Mouse (Mus musculus): ENCODE results near the gene Slc17a7.

Gene Slc17a7

DNA sequence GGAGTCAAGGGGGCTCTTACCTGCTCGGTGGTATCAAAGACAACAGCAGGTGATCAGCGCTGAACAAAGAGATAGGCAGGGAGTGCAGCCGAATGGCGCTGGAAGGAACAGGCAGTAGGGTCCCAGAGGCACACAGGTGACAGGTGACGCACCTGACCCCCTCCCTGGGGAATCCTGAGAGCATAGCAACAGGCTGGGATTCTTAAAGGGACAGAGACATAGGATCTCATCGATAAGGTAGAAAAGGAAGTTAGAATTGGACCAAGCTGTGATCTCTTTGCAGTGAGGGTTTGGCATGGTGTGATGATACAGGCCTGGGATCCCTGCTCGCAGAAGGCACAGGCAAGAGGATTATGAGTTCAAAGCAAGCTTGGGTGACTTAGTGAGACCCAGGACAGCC lies 15.7 kb downstream of the Slc17a7 start, which contains the start of gene Gfy:
TSS of gene Gfy (minus strand) at position 101 of the 400 bp plus-strand sequence.
- no peak for DNase-seq

DNA sequence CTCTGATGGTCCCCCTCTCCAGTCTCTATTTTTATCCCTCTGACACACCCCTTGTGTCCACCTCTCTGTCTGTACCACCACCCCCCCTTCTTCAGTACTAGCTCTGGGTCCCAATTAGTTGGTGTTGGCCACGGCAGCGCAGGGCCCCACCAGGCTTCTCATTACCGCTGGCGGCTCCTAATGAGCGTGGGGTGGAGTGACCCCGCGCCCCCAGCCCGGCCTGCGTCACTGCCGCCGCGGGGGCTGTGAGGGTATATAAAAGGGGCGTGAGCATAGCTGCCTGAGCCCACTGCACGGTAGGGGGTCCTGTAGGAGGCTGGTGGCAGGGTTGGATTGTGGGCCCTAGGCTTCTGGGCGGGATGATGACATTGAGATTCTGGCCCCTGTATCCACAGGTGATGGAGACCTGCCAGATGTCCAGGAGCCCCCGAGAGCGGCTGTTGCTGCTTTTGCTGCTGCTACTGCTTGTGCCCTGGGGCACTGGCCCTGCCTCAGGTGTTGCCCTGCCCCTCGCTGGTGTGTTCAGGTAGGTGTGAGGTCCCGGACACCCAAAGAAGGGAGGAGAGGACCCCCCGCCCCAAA lies 17.2 kb downstream of the Slc17a7 start, which contains the start of gene Pth2:
TSS of gene Pth2 (plus strand) at position 100 of the 582 bp plus-strand sequence.
- no peak for DNase-seq

GRCm38 (mm10) chr7:45181540-45181939 lies 17.8 kb downstream of the Slc17a7 start:
- DNase-seq: no peak

GRCm38 (mm10) chr7:45182199-45182601 lies 18.5 kb downstream of the Slc17a7 start:
- DNase-seq: peak; percentile 92

DNA sequence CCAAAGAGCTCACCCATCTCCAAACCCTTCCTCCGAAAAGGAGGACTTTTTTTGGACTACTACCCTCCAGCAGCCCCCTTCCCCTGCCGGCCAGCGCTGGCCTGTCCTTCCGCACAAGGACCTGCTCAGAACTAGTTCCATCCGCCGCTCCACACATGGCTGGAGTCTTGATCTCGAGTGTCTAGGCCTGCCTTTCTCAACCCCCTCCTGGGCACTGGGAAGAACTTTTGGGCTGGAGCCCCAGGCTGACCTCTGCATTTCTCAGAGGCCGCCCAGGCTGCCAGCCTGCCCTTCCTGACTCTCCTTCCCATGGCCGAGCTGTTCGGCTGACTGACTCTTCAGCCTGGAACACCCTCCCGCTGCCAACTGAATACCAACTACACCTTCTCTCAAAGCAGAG lies 18.9 kb downstream of the Slc17a7 start:
- DNase-seq: no peak

DNA sequence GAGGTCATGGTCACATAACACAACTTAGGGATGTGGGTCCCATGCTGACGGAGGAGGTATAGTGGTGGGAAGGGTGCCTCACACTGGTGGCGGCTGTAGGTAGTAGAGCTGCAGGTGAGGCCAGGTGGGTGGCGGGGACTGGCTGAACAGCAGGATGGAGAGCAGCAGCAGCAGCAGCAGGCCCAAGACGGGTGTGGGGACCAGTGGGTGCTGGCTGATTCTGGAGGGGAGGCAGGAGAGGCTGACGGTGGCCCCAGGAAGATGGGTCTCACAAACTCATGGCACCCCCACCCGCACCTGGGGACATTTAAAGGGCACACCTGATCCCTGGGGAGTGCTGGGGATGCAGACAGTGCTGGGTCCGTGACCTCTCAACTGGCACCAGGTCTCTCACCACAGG lies 19.9 kb downstream of the Slc17a7 start:
- DNase-seq: no peak

DNA sequence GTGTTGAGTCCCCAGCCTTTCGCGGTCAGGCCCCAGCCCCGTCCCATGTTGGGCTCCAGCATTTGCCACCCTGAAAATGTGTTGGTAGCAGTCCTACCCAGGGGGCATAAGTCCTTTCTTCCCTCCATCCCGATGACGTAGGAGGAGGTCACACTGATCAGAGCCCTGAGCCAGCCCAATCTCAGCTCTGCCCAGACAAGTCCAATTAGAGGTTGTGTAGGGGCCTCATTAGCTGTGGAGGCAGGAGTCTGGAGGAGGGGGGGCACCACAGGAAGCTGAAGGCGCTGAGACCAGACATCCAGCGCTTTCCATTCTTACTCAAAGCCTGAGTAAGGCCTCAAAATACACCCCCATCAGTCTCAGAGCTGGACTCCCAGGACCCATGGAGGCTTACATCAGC lies 22.2 kb downstream of the Slc17a7 start:
- DNase-seq: no peak

DNA sequence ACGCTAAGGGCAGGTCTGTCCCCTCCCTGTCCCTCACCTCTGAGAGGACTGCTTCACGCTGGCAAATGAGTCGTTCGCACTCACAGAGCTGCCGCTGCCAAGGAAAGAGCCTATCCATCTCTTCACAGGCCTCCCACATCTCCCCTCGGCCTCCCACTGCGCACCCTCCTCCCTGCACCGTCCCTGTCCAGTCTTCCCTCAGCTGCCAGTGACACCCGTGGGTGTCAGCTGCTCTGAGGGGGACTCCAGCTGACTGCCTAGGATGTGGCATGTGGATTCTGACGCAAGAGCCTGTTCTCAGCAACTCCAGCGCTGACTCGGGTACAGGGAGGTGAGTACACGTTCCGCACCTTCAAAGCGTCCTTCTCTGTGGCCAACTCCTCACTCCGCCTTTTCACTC lies 25.9 kb downstream of the Slc17a7 start:
- peak; percentile 85 for DNase-seq

GRCm38 (mm10) chr7:45190186-45190585 lies 26.4 kb downstream of the Slc17a7 start:
- no peak for DNase-seq

GRCm38 (mm10) chr7:45191161-45191560 lies 27.4 kb downstream of the Slc17a7 start:
- DNase-seq: no peak

- DNase-seq: no peak
Observed at GRCm38 (mm10) chr7:45191803-45192363, 28.1 kb downstream of the Slc17a7 start.

DNA sequence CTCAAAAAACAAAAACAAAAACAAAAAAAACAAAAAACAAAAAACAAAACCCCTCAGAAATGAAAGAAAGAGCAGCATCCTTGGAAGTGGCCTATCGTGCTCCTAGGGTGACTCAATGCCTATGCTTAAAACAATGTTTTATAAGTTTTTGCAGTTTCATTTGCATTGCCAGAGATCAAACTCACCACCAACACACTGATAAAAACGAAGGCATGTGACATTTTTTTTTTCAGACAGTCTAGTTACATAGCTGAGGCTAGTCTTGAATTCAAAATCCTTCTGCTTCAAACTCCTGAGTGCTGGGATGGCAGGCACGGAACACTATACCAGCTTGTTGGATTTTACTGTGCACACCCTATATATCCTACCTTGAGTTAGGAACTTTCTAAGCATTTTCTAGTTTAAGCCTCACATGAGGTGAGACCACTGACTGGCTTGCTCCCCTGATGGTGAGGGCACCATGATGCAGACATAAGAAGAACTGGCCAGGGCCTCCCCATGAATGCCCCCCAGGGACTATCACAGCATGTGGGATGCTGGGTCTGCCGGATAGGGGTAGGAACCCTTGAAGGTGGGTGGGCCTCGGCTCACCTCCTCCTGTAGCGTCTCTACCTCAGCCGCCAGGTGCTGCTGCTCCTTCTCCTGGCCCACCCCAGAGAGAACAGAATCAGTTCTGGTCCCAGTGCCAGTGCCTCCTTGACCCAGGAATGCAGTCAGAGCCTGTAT lies 29.0 kb downstream of the Slc17a7 start:
- DNase-seq: no peak

GRCm38 (mm10) chr7:45193406-45193805 lies 29.7 kb downstream of the Slc17a7 start:
- no peak for DNase-seq

GRCm38 (mm10) chr7:45193871-45194785 lies 30.4 kb downstream of the Slc17a7 start:
- no peak for DNase-seq

GRCm38 (mm10) chr7:45195341-45196175 lies 31.8 kb downstream of the Slc17a7 start:
- DNase-seq: no peak

GRCm38 (mm10) chr7:45196176-45196535 lies 32.4 kb downstream of the Slc17a7 start:
- no peak for DNase-seq

- peak; percentile 59 for DNase-seq
Observed at GRCm38 (mm10) chr7:45196994-45197393, 33.2 kb downstream of the Slc17a7 start.

GRCm38 (mm10) chr7:45198435-45198834 lies 34.7 kb downstream of the Slc17a7 start:
- peak; percentile 78 for DNase-seq

DNA sequence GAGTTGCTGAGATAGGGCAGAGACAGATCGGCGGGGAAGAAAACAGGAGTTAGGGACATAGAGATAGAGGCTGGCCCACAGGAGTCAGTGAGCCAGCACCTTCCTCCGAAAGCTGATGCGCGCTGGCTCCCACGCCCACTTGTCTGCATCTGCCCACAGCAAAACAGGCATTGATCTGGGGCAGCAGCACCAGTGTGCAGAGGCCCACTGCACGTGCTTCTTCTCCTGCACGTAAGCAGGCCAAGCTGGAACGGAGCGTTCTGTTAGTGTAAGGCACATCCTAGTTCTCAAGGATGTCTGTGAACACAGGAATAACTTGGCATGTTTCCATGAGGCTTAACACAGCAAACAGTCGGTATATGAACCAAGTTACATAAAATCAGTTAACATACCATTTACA lies 35.2 kb downstream of the Slc17a7 start:
- peak; percentile 78 for DNase-seq

- DNase-seq: peak; percentile 34
Observed at GRCm38 (mm10) chr7:45202654-45203053, 38.9 kb downstream of the Slc17a7 start.

- DNase-seq: peak; percentile 94
Observed at GRCm38 (mm10) chr7:45204380-45205143, 40.8 kb downstream of the Slc17a7 start, which contains the start of gene Ccdc155. Gene Ccdc155 (minus strand): TSS chr7:45204892.
